Mouse (Mus musculus) olfactory bulb, adult 2 months (tissue): ENCODE results near the gene Olfr543. TPM values are rescaled to one million over a fixed set of nuclear protein-coding genes. Genes with fewer than 3 reads are reported as not detected.

ENCODE experiments used
- H3K27ac ChIP-seq: fragments of 200-500 bp; 2 replicates; pipeline ENCODE4 v1.5.1; 2012; ENCODE audit warnings: low read depth, low read length; ENCODE audit not compliant: insufficient read depth
- H3K4me1 ChIP-seq: fragments of 200-500 bp; 2 replicates; pipeline ENCODE4 v1.6.1; 2012; ENCODE audit warnings: low read length; ENCODE audit not compliant: control insufficient read depth, insufficient read depth
- H3K4me3 ChIP-seq: fragments of 200-500 bp; 2 replicates; pipeline ENCODE4 v1.5.1; 2012; ENCODE audit warnings: mild to moderate bottlenecking, low read depth, low read length, moderate library complexity; ENCODE audit not compliant: insufficient read depth
- CTCF ChIP-seq: fragments of 200-500 bp; IDR thresholded peaks from 2 replicates; pipeline ENCODE4 v1.5.1; 2012; ENCODE audit warnings: low read depth, mild to moderate bottlenecking, low read length, moderate library complexity; ENCODE audit not compliant: insufficient read depth
- POLR2A ChIP-seq: fragments of 200-500 bp; IDR thresholded peaks from 2 replicates; pipeline ENCODE4 v1.6.1; 2012; ENCODE audit warnings: mild to moderate bottlenecking, low read depth, low read length, moderate library complexity; ENCODE audit not compliant: insufficient read depth
- WGBS: fragments of 180-500 bp; shearing (Covaris S2); methylation state at CpG from one replicate; pipeline ENCODE4 v1.1.7; 2018; 5-methylcytosine and 5-hydroxymethylcytosine counted together
- polyA plus RNA-seq: library from polyadenylated mRNA; stranded (reverse); fragments of >200 nt; gene quantifications from 2 replicates; pipeline ENCODE4 v1.2.4, GENCODE M21; 2012; ENCODE audit warnings: low replicate concordance; ENCODE audit not compliant: missing spikeins, insufficient read depth, insufficient read length

The Olfr543 gene
- polyA plus RNA-seq, result not detected in 2 replicates

DNA sequence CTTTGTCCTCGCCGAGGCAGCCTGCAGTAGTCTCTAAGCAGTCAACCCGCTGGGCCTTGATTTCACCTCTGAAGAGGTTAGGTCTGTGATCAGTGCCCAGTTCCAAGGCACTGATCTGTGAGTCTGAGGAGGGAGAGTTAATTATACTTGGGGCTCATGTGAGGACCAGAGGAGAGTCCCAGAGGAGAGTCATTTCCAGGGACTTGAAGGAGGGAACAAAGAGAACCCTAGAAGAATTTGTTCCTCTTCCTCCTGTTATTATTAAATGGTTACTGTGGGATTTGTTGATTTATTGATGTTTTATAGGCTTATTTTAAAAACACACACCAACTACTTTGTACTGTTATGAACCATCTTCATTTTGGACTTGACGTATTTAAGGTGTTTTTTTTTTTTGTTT lies at the start of gene Olfr543:
Olfr543 (minus strand) TSS at position 101 of the 400 bp plus-strand sequence.
- no peaks in the 10 kb centered on the region for H3K4me1 ChIP-seq
- 96% methylated on average over 4 of the region's 4 CpGs for whole genome bisulfite sequencing
- TF ChIP-seq CTCF (no peak), POLR2A (no peak)
- no peak within 1 kb of the TSS for H3K4me3 ChIP-seq
- no peak within 1 kb of the TSS for H3K27ac ChIP-seq

DNA sequence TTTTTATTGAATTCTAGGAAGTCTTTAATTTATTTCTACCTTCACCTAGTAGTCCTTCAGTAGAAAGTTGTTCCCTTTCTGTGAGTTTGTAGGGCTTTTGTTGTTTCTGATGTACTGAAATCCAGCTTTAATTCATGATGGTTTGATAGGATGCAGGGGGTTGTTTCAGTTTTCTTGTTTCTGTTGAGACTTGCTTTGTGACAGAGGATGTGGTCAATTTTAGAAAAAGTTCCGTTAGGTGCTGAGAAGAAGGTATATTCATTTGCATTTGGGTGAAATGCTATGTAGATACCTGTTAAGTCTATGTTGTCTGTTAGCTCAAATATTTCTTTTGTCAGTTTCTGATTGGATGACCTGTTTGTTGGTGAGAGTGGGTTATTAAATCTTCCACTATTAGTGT lies 47.6 kb upstream of the Olfr543 start:
- TF ChIP-seq CTCF, result no peak
- Histone ChIP-seq H3K4me1 (no peaks in the 10 kb centered on the region), H3K4me3 (no peak overlapping the region), H3K27ac (no peak overlapping the region)
- 86% methylated on average over 1 of the region's 1 CpGs for WGBS

GRCm38 (mm10) chr7:102517051-102517335 lies 35.5 kb upstream of the Olfr543 start:
- TF ChIP-seq CTCF (no peak), POLR2A (no peak)
- Histone ChIP-seq H3K4me1 (peaks cover 4% of the 10 kb centered on the region), H3K27ac (no peak overlapping the region), H3K4me3 (no peak overlapping the region)
- 27% methylated on average over 2 of the region's 2 CpGs for WGBS

GRCm38 (mm10) chr7:102516261-102517050 lies 35.0 kb upstream of the Olfr543 start:
- H3K4me3 ChIP-seq, result no peak overlapping the region
- TF ChIP-seq CTCF (no peak), POLR2A (no peak)
- H3K4me1 ChIP-seq, result peaks cover 4% of the 10 kb centered on the region
- no peak overlapping the region for H3K27ac ChIP-seq
- 47% methylated on average over 10 of the region's 10 CpGs for WGBS

- 83% methylated on average over 4 of the region's 4 CpGs for WGBS
- H3K4me3 ChIP-seq, result no peak overlapping the region
- TF ChIP-seq POLR2A (no peak), CTCF (no peak)
Measured at GRCm38 (mm10) chr7:102514144-102514543, 32.7 kb upstream of the Olfr543 start.

GRCm38 (mm10) chr7:102512814-102513435 lies 31.4 kb upstream of the Olfr543 start:
- Histone ChIP-seq H3K4me3 (peak overlapping the region; percentile 60), H3K4me1 (peaks cover 4% of the 10 kb centered on the region), H3K27ac (no peak overlapping the region)
- TF ChIP-seq CTCF (peak; percentile 85; the same call in 1 of the 2 replicates), POLR2A (no peak)
- WGBS, result under 1% methylated on average over 54 of the region's 54 CpGs

More at GRCm38 (mm10) chr7:102514144-102514543, 32.7 kb upstream of the Olfr543 start:
- H3K27ac ChIP-seq, result no peak overlapping the region
- H3K4me1 ChIP-seq, result peaks cover 4% of the 10 kb centered on the region

- Histone ChIP-seq H3K4me1 (peaks cover 4% of the 10 kb centered on the region), H3K4me3 (no peak overlapping the region), H3K27ac (no peak overlapping the region)
- 95% methylated on average over 10 of the region's 10 CpGs for WGBS
- no peak for TF ChIP-seq POLR2A
- no peak for TF ChIP-seq CTCF
Measured at GRCm38 (mm10) chr7:102511927-102512326, 30.4 kb upstream of the Olfr543 start.

- H3K4me1 ChIP-seq, result peaks cover 4% of the 10 kb centered on the region
- TF ChIP-seq CTCF, result no peak
- no peak for TF ChIP-seq POLR2A
- whole genome bisulfite sequencing, result 74% methylated on average over 7 of the region's 7 CpGs
- H3K27ac ChIP-seq, result no peak overlapping the region
- no peak overlapping the region for H3K4me3 ChIP-seq
Measured at GRCm38 (mm10) chr7:102509726-102510125, 28.2 kb upstream of the Olfr543 start.

DNA sequence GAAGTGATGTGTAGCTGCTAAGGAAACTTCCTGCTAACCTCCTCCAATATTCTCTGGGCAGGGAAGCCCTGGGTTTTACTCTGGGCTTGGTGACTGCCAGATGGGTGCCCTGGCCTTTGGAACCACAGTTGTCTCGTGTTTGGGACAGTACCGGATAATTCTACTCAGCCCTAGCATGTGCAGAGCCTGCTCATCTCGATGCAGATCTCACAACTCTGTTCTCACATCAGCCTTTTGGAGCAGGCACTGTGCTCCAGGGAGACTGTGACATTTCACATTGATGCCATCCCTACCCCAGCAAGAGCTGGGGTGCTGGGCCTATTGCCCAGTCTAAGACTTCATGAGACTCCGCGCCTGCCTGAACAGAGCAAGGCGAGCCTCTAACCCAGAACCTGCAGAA lies 27.2 kb upstream of the Olfr543 start:
- H3K4me1 ChIP-seq, result peaks cover 4% of the 10 kb centered on the region
- no peak overlapping the region for H3K27ac ChIP-seq
- TF ChIP-seq CTCF (no peak), POLR2A (no peak)
- 93% methylated on average over 6 of the region's 6 CpGs for WGBS
- H3K4me3 ChIP-seq, result no peak overlapping the region
